Mouse (Mus musculus) adrenal gland, postnatal 4 days (tissue): ENCODE results near the gene Dock8. TPM values are rescaled to one million over a fixed set of nuclear protein-coding genes. Genes with fewer than 3 reads are reported as not detected.

Experiments
- DNase-seq, 2 experiments: peaks; one replicate each; pipeline ENCODE4 v3.0.0; 2021 to 2022; ENCODE audit warnings: low spot score in 2 of 2, mixed read lengths in 2 of 2
- total RNA-seq, 2 experiments: library from RNA; stranded (reverse); gene quantifications; 2 replicates each; pipeline ENCODE4 v1.2.3; 2021

The Dock8 gene
- total RNA-seq, 2 experiments from 2014 or later, result 15.3 to 18.3 TPM

DNA sequence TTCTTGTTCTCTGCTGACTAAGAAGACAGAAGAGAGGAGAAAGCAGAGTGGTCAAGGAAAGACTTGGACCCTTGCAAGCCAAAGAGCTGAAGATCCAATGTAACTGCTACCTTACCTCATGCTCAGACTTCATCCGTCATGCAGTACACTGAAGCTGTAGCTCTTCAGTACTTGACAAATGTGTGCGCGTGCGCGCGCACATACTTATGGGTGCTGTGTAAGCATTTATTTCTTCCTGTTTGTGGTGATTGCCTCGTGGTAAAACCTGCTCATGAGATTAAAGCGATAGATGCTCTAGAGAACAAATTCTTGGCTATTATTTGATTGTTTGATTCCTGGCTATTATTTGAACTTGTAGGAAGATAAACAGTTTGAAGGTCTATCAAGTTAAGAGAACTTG lies 58.5 kb downstream of the Dock8 start:
- no peak for DNase-seq

DNA sequence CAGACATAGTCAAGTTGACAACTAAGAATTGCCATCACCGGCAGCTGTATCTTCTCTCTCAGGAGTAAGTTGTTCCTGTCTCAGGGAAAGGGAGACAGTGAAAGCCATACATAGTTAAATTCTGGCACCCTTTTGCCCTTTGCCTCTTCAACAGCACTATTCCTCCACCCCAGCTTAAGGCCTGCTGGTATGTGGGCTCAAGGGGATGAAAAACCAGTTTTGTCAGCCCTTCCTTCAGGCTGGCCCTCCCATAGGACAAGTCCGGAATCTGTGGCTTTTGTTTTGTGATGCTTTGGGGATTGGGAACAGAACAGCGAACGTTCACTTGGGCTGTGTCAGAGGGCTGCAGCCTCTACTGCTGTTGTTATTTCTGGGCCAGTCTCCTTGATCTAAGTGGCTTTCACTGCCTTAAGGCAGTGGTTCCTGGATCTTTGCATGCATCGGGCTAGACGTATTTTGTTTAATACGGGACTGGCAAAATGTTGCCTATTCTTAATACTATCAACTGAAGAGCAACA lies 60.6 kb downstream of the Dock8 start:
- no peak for DNase-seq

DNA sequence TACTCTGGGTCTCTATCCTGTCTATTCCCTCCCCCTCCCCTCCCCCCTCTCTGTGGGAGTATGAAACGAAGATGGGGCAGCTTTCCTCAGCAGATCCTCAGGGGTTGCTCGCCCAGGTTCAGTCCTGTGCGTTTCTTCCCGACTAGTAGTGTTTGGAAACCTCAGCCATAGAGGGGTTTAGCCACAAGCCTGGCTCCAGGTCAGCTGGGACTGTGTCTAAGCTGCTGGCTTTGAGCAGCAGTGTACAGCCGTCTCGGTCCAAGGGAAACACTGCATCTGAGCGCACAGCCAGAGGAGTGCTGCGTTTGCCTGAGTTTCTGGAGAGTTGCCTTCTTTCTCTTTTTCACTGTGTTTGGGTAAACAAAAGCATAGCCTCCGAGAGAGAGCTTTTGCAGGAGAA lies 61.0 kb downstream of the Dock8 start:
- DNase-seq, result no peak

DNA sequence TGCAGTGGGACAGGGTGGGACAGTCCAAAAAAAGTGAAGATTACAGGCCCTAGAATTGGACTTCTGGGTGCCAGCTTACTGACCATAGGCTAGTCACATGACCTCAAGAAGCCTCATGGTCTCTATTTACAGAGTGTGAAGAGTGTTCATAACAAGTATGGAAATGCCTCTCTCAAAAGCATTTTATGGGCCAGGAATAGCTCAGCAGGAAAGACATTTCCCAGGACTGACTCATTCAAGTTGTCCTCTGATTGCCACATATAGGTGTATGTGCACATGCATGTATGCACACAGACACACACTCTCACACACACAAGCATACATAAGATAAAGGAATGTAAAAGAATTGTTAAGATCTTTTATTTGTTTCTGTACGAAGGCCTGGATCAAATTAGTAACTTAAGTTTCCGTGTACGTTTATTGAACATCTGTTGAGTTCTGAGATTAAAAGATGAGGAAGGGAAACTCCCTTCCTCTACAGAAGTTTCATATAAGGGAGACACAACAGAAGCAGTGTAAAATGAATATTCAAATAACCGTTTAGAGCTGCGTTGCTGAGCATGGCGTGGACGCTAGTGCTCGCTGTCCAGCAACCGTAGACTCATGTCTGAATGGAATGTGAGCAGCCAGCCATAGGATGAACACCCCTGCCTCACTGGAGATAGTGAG lies 63.0 kb downstream of the Dock8 start:
- DNase-seq, result no peak

DNA sequence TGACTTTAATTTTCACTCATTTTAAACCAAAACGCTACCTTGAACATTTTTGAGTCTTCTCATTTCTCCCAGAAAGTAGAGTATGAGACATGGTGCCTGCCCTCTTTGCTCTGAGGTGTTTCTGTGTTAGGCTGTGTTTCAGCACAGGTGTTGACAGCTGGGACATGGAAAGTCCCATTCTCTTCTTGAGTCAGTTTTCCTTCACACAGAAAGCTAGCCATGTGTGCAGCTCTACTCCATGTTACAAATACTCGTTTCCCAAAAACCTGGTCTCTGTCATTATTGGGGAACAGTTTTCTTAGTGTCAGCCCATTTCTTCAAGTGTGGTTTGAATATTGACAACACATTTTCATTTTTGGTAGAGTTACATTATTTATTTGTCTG lies 63.5 kb downstream of the Dock8 start:
- no peak for DNase-seq

DNA sequence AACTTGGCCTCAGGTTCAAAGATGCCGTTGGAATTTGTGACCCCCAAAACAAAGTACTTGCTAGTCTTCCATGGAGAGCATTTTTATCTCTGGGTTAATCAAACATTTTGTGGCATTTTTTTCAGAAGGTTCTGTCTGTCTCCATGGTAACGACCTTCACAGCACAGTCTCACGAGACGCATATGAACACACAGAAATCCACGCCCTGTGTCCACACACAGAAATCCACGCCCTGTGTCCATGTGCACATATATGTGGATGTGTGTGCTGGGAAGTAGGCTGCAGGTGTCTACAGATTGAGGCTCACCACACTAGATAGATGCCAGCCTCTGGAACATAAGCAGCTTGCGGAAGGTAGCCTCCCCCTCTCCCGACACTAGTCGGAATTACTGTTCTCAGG lies 66.9 kb downstream of the Dock8 start:
- no peak for DNase-seq

DNA sequence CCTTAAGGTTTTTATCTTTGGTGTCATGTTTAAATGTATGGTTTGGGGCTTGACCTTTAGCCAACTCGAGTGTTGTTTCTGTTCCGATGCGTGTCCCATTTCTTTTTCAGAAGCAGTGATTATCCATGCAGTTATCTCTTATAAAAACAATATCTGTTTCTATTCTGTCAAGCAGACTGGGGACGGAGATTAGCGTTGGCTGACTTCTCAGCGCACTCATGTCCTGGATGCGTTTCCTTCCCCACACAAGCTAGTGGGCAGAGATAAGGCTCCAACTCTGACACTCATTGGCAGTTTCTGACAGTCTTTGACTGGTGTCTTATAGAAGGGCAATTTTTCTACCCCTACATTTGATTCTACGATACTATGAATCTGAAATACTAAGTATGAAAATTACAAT lies 69.2 kb downstream of the Dock8 start:
- DNase-seq, result no peak

DNA sequence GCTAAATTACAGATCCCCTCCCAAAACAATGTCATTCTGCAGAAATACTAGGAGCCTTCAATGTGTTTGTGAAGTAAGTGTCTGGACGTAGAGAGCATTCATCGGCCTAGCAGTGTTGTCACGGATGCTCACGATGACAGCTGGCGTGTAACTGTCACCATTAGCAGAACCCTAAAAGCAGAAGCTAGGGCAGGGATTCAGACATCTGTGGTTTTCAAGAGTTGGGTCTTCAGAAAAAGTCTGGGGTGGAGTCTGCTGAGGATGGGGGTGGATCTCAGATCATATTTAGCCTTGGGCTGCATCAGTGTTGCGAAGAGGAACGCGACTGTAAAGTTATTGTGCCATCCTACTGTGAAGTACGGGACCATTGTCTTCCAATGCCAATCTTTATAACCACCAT lies 73.2 kb downstream of the Dock8 start:
- no peak for DNase-seq

DNA sequence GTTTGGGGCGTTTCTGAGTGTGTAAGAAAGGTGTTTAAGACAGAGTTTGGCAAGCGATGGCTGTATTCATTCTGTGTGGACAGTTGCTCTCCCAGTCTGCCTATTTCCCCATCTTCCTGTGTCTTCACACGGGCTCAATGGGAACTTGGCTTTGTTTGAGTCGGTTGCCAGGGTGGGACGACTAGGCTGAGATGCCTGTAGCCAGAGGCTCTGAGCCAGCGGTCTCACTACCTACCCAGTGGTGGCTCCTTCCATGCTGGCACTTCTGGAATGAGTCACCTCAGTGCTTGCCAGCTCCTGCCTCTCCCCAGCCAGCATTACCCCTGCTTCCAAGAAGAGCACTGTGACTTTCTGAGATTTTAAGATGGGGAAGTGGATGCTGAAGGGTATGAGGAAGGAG lies 75.4 kb downstream of the Dock8 start:
- no peak for DNase-seq

DNA sequence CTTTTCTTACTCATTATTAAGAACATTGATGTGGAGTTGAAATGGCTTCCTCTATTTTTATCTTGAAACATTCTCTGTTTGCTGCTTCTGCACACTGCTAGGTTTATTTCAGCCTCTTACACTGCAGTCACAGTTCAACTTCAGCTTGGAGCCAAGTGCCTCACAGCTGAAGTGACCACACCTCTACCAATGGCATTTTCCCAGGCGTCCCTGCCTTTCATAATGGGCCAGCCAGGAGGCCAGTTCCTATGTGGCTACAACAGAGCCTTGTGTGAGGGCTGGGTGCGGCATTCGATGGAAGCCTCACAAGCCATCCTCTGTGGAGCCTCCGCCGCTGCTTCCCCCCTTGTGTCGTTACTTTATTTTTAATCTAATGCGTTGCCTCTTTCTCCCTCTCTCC lies 78.3 kb downstream of the Dock8 start:
- DNase-seq, result no peak

DNA sequence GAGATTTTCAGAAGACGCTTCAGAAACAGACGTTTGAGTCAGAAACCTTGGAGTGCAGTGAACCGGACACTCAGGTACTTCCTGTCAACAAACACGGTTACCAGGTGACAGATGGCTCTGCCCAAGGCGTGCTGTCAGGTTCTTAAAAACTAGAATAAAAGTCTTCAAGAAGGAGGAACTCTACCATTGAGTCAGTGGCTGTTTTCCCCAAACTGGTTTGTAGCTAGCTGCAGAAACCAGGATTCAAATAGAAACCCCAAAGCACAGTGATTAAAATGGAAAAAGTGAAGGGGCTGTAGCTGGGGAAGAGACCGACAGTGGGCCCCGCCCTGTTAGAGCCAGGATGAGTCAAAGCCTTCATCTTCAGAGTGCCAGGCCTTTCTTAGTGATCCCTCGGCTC lies 78.8 kb downstream of the Dock8 start:
- DNase-seq, result no peak

DNA sequence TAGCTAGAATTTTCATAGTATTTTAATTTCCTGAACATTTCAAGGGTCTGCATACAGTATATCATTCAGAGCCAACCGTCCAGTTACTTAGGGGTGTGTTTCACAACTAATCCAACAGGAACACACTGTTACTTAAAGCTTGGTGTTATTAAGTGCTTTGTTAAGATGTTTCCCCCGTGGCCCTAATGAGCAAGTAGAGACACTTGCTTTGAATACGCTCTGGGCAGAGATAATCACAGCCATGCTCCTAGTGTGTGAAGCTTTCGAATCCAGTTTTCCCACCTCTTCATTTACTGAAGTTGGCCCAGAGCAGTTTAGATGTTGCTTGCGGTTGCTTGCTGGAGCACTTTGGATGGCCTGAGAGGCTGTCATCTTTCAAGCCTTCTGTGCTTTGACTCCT lies 80.8 kb downstream of the Dock8 start:
- no peak for DNase-seq

DNA sequence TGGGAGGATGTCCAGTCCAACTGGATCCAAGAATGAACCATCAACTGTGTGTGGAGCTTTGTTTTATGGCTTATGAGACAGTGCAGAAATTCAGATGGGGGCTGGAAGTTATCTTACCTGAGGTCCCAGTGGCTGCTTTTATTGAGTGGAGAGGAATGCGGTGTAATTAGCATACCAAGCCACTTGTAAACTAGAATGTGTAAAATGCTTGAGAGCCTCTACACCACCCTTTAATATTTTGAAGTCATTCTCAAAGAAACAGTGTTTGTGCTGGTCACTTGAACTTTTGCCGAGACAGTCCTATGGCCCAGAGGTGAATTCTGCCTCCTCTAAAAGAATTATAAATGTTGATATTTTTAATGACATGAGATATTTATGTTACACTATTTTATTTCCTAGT lies 83.5 kb downstream of the Dock8 start:
- DNase-seq, result no peak

DNA sequence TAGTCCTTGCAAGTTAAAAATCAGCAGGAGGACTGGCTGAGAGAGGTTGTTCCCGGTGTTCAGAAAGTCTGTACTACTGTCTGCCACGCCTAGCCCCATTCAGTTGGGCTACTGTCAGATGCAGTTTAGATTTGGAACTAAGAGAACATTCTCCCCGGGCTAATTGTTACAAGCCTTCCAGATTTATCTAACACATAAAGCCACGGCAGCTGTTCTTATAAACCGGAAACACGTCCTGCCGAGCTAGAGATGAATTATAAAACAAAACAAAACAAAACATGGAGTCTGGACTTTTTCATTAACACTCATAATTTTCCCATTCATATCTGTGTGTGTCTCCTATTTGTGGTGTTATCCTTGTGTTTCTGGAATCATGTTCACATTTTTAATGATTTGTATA lies 87.8 kb downstream of the Dock8 start:
- no peak for DNase-seq

DNA sequence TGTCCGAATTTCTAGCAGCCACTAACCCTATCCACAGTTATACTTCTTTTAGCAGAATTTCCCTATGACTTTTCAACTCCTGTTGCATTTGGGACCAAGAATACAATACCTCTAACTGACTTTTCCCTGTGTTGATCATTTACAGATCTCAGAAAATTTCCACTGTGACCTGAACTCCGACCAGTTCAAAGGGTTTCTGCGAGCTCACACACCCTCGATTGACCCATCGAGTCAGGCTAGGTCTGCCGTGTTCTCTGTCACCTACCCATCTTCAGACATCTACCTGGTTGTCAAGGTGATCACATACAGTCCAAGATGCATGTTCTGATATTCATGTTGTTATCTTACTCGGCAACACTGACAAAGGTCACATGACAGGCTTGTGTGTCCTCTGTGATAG lies 90.4 kb downstream of the Dock8 start:
- DNase-seq, result no peak

DNA sequence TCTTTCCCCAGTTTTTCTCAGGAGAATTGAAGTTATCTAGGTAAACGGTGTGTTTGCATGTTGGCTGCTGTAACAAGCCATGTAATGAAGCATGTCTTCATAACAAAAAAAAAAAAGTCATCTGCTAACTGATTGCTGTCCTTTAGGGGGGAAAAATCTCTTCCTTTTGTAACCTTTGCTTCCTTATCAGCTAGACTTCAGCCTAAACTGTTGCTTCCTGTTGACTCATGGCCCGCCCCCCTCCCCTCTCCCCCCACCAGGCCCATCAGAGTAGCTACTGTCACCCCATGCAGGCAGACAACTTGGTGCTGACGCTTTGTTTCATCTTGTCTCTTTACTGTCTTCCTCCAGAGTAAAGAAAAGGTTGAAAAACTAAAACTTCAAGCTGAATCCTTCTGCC lies 95.8 kb downstream of the Dock8 start:
- DNase-seq, result no peak

DNA sequence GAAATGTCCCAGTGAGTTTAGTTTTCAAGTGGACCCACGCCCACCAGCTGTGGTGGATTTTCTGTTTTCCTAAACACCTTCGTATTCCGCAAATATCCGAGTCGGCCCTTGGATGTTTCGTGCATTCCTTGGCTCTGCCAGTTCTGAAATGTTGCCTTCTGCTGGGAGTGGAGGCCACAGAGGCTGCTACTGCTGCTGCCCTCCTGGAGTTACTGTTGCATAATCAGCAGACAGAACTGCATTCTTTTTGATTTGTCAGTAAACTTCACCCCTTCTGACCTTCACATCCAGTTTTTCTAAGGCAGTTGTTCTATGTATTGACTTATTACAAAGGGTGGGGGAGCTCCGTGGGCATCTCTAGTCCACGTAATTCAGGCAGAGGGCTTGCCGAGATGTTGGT lies 97.0 kb downstream of the Dock8 start:
- no peak for DNase-seq

DNA sequence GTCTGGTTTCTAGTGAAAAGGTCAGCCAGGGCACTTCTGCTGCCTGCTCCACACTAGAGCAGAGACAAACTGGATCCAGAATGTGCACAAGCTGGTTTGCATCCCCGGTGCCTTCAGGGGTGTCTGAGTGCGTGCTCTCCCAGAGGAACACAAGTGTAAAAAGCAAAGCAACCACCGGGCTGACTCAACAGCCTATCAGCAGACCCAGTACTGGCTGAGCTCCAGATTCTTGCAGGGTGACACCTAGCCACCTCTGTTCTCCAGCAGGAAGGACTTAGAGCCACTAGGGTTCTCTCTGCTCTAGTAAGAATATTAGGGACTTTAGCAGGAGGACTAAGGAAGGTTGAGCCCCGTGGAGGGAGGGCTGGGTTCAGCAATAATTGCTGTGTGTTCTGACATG lies 97.7 kb downstream of the Dock8 start:
- DNase-seq, result no peak

DNA sequence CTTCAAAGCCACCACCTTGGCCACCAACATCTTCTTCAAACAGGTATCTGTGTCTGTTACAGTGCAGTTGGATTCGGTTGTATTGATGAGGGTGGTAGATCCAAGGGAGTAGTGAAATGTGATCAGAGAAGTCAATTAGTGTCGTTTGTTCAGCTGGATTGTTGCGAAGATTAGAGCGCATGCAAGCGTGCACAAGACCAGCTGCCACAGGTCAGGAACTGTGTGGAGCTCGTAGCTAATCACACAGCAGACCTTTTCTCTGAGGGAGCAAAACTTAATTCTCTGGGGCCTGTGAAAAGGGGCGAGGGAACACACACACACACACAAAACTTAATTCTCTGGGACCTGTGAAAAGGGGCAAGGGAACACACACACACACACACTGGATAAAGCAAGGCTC lies 98.2 kb downstream of the Dock8 start:
- DNase-seq, result no peak

DNA sequence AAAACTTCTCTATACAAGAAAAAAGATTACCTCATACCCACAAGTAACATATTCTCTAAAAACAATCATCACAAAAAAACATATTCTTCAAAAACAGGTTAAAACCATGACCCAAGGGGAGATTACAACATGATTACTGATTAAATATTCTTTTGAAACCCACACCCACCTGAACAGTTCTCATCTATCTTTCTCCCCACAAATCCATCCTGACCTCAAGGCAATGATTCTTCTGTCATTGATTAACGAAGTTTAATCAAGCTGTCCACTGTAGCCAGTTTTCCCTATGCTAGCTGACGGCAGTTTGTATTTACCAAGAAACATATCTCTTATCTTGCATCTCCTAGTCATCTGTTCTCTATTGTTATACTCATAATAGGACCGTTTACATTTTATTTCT lies 98.6 kb downstream of the Dock8 start:
- DNase-seq, result no peak

DNA sequence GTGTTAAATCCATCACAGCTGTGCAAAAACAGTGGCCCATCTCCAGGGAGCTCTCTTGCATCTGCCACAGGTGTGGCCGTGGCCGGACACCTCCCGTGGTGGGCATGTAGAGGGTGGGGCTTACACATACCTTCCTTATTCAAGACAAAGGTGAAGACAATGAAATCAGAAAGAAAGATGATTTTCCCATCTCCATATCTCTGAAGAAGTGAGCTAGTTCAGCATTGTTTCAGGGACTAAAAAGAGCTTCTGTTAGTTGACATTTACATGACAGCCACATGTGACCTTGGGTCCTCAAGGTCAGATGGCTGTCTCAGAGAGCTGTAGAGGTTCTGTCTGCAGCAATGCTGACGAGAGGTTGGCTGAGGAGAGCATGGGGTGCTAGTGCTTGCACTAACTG lies 99.6 kb downstream of the Dock8 start:
- DNase-seq, result no peak

DNA sequence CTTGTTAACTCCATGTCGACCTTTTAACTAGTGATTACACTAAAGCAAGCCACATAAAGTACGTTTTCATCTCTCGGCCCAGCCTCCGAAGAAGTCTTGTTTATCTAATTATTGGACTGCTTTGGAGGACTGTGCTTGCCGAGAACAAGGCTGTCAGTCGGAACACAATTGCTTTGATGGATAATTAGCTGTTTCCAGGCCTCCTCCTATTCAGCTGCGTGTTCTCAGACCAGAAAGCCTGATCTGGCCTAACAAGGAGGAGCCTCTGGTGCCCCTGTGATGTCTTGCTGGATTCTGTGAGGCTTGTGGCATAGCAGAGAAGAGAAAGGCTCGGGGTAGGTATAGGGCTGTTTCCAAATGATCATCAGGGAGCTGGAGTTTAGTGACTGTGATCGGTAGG lies 106.3 kb downstream of the Dock8 start:
- DNase-seq, result no peak

DNA sequence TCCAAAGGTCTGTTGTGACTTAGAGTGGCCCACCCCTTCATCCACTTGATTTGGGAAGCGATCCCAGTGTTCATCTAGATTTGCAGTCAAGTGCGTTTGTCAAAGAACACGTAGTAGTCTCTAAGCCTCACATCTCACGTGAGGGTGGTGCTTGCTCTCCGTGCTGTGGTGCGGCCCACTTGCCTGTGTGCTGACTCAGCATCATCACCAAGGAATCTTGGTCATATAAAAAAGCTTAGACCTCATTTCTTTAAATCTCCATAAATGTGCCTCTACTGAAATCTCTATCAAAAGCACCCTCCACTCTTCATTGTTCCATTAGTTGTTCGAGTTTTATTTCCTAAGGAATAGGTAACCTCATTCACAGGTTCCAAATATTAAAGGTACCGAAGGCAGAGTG lies 107.0 kb downstream of the Dock8 start:
- DNase-seq, result no peak

DNA sequence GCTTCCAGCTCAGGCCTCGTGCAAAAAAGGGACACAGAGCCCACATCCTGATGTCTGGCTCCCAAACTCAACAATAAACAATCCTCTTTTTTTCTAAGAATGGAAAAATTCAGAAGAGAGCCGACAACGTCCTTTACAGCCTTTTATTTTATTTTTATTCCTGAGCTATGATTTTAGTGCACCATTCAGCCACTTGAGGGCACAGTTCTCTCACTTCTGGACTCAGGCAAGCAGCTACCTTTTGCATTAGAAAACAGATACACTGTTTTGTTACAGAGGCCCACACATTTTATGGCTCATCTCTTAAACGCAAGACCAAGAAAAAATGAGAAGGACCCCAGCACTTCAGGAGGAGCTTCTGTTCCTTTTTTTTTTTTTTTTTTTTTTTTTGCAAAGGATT lies 108.1 kb downstream of the Dock8 start:
- DNase-seq, result no peak
